Mouse (Mus musculus): ENCODE measurements around the gene Trim14.

Trim14 gene

DNA sequence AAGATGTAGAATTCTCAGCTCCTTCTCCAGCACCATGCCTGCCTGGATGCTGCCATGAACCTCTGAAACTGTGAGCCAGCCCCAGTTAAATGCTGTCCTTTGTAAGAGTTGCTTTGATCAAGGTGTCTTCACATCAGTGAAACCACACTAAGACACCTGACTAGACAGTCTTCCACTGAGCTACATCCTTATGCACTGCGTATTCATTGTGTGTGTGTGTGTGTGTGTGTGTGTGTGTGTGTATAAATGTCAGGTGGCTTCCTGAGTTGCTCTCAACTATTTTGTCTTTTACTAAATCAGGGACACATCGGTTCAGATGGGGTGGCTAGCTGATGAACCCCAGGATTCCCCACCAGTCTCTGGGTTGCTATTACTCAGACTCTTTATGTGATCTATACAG is 56.9 kb downstream of the Trim14 start:
- DNase-seq (ENCODE audit: low spot score), result no peak

DNA sequence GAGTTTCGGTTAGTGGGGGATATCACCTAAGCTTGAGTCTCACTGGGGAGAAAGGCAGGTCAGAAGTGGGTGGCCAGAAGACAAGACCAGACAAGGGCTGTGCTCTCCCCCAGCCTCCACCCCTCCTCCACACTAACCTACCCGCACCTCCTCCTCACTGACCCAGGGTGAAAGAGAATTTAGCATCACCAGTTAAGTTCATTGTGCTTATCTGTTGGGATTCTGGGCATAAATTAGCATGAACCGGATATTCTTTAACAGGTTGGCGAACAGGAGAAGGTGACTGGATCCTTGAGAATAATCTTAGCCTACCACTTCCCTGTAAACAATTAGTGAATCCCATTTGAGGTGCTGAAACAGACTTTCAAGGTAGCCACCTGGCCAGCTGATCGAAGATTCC is 60.8 kb downstream of the Trim14 start:
- DNase-seq (ENCODE audit: low spot score), result no peak

DNA sequence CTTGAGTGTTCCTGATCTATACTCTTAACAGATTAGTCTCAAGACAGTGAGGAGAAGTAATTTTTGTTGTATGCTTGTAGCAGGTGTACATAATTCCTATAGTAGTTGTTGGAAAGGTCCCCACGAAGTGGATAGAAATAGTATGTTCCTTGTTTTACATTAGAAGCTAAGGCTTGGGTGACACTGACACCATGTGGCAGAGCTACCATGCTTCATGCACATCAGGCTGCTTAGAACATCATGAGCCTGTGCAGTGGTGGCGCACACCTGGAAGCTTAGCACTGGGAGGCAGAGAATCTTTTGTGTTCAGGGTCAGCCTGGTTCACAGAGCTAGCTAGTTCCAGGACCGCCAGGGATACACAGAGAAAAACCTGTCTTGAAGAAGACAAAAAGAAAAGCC is 70.2 kb downstream of the Trim14 start:
- DNase-seq (ENCODE audit: low spot score), result no peak

DNA sequence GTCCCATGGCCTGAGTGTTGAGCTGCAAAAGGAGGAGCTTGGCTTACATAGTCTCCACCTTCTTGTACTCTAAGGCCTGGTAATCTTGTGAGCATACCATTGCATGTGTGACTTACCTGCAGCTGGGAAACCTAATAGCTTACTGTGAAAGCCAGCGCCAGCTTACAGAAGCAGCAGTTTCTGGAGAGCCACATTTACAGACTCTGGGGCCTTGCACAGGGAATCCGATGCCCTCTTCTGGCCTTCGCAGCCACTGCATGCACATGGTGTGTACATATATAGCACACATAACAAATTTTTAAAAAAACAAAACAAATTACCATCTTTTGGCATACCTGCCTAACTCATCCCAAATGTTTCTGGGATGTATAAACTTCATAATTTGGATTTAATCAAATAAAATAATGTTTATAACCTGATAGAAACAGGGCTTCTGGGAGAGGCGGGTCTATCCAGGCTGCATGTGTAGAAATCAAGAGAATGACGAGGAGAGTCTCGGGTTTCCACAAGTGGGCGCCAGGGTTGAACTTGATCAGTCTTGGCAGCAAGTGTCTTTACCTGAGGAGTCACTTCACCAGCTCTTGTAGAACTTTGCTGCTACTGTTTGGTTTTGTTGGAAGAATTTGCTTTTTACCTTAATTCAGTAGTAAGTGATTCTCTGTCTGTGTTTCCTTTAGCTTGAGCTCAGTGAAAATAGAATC is 72.7 kb downstream of the Trim14 start:
- peak; percentile 51 for DNase-seq (ENCODE audit: low spot score)

DNA sequence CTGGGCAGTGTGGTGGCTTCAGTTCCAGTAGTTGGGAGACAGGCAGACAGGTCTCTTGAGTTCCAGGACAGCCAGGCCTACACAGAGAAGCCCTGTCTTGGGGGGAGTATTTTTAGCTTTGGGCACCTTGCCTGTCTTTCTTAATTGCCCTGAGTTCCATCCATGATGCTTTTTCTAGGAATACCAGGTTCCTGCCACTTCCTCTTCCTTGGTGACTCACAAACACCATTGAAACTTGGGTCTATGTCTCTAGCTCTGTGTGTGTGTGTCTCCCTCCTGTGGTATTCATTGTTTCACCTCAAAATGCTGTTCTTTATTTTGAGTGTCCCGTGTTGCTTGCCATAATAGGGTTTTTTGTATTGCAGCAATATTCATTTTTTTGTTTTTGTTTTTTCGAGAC is 77.5 kb downstream of the Trim14 start:
- DNase-seq (ENCODE audit: low spot score), result no peak

DNA sequence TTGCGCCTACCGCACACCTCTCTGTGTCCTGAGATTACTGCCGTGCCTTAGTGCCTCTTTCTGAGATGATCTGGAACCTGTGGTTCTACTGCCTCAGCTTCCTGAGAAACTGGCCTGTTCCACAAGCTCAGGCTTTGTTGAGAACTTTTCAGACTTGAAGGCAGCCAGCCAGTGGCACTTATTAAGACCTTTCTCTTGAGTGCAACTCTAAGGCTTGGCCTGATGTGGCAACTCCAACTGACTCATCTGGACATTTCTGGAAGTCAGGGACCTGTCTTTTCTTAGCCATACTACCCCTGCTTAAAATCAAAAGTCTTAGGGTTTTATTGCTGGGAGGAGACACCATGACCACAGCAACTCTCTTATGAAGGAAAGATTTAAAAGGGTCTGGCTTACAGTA is 78.8 kb downstream of the Trim14 start:
- DNase-seq (ENCODE audit: low spot score), result no peak

DNA sequence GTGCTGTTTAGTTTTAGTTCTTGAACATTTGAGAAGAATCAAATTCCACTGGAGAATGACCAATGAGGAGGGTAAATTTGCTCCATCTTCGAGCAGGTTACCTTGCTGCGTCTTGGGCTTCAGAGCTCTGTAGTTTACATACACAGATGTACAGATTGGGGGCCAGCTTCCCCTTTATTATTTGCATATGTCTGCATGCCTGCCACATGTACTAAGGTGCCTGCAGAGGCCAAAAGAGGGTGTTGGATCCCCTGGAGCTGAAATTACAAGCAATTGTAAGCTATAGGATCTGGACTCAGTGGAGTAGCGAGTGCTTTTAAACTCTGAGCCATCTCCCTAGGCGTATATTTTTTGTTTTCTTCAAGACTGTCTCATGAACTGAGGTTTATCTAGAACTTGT is 79.2 kb downstream of the Trim14 start:
- DNase-seq (ENCODE audit: low spot score), result no peak

DNA sequence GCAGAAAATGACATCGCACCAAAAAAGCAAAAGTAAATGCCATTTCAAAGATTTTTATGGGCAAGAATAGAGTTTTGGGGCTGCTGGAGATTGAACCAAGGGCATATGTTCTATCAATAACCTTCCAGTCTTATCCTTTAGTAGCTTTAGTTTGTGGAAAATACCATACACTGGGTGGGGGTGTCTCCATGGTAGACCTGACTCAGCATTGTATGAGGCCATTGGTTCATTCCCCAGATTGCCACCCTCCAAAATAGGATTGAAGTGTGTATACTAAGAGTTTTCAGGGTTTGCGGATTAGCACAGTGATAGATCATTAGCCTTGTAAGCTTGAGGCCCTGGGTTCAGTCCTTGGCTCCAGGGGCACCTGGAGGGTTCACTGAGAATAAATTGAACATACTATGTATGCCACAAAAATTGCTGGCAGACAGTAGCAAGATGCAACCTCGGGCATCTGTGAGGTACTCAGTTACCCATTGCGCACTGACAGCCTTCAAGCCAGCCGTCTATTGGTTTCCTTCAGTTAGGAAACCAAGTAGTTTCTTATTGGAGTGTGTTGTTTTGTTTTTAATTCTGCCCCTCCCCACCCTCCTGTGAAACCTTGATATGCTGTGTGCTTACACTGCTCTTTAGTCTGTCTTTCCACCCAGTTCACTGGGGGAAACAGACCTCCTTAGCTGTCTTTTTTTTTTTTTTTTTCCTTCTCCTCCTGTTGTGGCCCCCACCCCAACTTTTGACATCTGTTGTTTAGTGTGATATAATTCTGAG is 81.7 kb downstream of the Trim14 start:
- no peak for DNase-seq (ENCODE audit: low spot score)

DNA sequence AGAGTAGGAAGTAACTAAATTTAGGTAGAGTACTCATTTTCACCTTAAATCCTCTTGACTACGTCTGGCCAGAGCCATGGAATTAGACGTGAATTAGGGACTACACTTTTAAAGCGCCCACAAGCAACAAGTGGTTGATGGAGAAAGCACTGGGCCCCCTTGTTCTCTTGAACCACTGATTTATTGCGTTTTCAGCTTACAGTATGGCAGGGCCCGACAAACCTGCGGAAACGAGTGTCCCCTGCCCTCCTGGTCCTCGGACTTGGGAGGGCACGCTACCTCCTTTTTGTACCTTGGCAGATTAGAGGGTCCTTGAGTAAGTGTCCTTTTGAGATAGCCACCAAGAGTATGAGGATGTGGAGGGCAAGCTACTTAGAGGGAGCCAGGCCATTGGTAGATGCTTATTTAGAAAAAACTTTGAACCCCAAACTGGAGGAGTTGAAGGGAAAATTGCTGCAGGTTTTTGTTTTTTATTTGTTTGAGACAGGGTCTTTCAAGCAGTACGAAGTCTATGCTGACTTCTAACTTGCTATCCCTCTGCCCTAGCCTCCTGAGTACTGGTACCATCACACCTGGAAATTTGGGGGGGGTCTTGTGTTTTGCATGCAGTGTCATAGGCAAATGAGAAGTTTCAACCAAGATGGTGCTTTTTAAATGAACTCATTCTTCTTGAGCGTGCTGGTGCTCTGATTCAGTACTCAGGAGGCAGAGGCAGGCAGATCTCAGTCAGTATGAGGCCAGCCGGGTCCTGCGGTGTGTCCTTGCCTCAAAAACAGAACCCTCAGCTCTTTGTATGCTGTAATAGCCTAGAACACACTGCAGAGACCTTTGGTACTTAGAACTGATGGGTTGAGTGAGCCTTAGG is 82.9 kb downstream of the Trim14 start:
- DNase-seq (ENCODE audit: low spot score), result no peak

DNA sequence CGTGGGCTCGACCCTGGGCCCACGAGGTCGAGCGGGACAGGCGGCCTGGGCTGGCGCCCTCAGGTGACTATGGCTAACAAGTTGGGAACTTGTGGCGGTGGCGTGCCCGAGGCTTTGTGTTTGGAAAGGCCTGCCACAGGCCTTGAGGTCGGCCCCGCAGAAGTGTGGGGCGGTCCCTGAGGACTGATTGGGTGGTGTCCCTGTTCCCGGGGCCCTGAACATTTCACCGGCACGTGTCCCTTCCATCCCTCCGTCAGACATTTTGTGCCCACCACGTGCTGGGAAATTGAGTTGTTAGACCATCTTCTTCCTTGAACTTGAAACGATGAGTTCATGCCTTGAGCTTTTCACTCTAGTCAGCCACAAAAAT is 83.5 kb downstream of the Trim14 start:
- peak; percentile 84 for DNase-seq (ENCODE audit: low spot score)

DNA sequence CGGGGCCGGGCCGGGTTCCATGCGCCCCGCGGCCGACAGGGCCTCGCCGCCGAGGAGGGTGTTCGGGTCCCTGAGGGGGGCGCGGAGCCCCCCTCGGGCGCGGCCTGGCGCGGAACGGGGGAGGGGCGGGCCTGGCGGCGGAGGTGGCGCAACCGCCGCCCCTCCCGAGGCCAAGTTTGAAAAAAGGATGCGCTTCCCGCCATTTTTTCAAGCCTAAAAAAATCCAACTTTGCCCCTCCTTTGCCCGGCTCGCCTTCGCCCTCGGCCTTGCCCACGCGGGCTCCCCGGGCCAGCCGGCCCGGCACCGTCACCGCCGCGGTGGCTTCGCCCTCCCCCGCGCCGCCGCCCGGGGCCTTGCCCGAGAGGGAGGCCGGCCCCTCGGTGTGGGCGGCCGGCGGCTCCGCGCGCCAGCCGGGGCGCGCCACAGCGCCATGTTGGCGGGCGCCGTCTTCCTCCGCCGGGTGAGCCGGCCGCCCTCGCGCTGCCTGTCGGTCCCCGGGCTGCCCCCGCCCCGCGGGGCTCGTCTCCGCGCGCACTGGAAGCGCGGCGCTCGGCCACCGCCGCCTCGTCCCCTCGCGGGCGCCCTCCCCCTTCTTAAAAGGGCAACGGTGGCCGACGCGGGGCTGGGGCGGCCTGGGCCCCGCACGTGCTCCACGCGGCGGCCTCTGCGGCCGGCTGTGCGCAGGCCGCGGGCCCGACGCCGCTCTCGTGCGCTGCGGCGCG is 84.0 kb downstream of the Trim14 start:
- DNase-seq (ENCODE audit: low spot score), result peak; percentile 71

DNA sequence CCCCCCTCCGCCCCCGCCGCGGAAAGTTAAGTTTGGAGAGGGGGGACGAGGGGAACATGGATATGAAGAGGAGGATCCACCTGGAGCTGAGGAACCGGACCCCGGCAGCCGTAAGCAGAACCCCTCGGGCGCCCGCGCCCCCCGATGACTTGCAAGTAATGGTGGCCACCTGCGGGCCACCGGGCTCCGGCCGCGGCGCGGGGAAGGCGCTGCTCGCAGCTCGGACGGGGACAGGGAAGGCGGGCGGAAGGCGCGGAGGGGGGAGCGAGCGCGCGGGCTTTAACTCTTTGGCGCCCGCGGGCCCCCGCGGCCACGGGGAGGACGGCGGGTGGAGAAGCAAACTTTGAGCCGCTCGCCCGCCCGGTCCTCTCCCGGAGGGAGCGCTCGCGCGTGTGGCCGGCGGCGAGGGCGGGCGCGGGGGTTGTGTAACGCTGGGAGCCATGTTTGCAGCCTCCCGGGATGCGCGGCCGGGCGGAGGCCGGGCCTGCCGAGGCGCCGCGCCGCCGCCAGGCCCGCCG is 84.6 kb downstream of the Trim14 start:
- DNase-seq (ENCODE audit: low spot score), result peak; percentile 55

DNA sequence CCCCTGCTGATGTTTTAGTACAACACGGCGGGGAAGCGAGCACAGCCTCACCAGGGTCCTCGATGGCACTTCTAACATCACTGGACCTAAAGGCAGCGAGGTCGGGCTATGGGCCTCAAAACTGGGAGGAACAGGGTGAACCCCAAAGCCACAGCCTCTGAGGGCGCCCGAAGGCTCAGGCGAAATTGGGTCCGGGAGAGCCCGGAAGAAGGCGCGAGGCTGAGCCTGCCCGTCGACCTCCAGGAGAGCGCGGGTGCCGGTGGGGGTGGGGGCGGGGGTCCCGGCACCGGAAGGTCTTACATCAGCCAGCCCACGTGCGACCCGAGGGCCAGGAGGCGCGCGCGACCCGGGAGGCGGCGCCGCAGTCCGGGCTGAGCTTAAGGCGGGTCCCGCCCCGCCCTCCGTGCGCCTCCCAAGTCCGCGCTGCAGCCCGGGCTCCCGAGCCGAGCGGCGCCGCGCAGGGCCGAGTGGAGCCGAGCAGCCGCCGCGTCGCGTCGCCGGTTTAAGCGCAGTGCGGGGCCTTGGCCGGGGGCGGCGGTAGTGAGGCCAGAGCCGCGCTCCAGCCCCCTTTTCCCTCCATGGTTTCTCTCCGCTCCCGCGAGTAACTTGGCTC is 85.3 kb downstream of the Trim14 start, which contains the start of gene Anp32b:
TSS of gene Anp32b (plus strand) at position 384 of the 613 bp plus-strand sequence.
- DNase-seq (ENCODE audit: low spot score), result peak; percentile 95

DNA sequence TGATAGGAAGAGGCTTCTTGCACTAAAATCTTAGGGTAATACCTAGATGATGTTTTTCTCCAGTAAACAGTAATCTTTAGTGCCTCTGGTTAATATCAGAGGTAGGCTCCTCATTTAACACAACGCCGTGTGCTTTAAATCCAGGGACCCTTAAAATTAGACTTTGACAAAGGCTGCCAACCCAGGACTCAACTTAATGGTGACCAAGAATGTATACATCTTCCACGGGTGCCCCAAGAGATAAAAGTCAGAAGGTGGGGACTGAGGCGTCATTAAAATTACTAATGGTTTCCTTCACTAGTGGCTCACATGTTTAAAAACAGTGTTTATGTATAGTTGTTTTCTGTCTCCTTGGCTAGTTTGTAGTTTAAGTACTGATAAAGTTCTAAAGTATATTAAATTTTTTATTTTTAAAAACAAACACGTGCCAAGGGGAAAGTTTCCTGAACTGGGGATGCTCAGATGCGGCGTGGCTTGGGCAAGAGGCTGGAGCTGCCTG is 85.9 kb downstream of the Trim14 start:
- DNase-seq (ENCODE audit: low spot score), result no peak

DNA sequence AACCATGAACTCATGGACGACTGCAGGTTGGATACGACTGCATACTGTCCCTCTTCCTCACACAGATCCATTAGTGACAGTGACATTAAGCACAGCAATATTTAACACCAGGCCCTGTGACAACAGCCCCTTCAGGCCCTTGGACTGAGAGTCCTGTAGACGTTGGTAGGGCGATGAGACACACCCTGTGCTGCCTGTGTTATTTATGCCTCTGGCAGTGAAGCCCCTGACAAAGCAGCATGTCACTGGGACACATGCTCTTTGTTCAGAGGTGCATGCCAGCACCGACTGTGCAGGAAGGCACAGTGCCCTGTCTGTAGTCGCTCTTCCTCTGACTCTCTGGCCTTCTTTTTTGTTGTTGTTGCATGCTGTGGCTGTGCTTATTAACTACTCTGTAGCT is 87.1 kb downstream of the Trim14 start:
- DNase-seq (ENCODE audit: low spot score), result peak; percentile 29

DNA sequence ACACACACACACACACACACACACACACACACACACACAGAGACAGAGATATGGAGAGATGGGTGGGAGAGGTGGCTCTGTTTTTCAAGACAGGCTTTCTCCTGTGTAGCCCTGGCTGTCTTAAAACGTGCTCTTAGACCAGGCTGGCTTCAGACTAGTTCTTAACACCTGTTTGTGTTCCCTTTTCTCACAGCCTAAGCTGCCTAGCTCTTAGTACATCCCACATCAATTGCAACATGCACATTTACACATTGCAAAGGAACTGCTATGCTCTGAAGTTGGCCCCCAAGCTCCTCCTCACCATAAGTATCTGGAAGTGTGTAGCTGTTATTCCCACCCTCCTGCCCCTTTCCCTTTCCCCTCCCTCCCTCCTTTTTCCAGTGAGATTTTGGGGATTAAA is 88.5 kb downstream of the Trim14 start:
- no peak for DNase-seq (ENCODE audit: low spot score)

DNA sequence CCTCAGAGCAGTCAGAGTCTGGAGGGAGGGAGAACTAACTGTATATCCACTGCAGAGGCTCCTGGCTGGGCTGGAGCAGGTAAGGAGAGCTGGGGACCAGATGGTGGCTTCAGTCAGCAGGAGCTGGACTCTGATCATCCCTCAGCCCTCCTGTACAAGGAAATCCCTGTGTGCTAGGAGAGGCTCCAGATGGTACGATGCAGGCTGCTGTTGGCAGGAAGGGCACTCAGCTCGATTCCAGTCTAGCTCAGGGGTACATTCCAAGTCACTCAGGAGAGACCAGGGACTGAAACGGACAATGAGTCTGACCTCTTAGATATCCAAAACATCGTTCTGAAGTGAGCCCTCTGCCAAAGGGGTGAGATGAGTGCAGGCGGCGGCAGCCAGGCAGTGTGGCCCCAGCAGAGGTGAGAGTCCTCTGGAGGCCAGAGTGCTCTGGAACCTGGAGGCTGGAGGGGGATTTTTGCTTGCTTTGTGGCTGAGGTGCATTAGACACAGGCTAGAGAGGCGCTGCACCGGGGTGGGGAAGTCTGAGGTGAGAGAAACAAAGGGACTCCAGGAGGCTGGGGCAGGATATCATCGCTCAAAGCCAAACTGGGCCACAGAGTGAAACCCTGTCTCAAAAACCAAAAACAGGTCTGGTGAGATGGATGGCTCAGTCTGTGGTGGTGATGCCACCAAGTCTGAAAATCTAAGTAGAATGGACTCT is 90.5 kb downstream of the Trim14 start:
- DNase-seq (ENCODE audit: low spot score), result no peak

Measured in embryo, embryonic 10.5 days (tissue).